Mouse (Mus musculus): ENCODE results near the gene Parm1. TPM values are rescaled to one million over a fixed set of nuclear protein-coding genes. Genes with fewer than 3 reads are reported as not detected.

The Parm1 gene
- polyA plus RNA-seq (2015; fragmentation: Nextera tagmentation; extraction: Ambion mirVana): 4.7 and 5.2 TPM in 2 replicates

DNA sequence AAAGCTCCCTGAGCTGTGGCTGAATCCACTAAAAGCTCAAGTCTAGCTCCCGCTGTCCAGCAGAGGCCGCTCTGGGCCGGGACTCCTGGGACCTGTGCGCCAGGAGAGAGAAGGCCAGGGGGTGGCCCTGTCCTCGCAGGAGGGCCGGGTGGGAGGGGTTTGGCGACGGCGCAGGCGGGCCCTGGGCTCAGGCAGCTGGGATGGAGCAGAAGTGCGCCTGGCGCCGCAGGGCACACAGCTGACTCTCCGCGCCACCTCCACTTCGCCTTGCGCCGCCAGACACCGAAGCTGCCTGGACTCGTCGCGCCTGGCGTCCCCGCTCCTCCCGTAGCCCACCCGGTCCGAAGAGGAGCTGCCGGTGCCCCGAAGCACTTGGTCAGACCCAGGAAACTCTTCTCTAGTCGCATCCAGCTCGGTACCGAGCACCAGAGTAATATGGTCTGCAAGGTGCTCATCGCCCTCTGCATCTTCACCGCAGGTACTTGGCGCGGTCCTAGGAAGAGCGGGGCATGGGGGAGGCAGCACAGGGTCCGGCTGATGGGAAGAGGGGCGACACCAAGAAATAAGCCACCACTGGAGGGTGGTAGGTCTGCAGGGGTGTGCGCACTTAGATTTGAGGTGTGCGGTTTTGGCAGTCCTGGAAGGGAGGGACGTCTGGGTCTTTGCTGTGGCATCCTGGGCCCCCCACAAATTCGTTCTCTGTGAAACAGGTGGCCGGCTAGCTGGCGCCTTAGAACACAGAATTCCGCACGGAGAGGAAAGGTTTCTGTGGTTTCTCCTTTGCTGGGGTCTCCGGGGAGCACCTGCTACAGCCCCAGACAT, at the start of gene Parm1:
Gene Parm1, plus strand, starts transcription at position 136 of the 822 bp plus-strand sequence.
- peaks cover 20% of the 10 kb centered on the region for H3K4me1 ChIP-seq (replicated peaks)
- peak within 1 kb of the TSS; percentile 95 for H3K4me2 ChIP-seq (replicated peaks)
- H3K9ac ChIP-seq (replicated peaks): peak within 1 kb of the TSS; percentile 69
- ATAC-seq: peak; percentile 99
- WGBS: under 1% methylated on average over 48 of the region's 48 CpGs
- H3K9me3 ChIP-seq: no peaks in the 10 kb centered on the region
- H3K27me3 ChIP-seq: peaks cover 15% of the 10 kb centered on the region
- H3K36me3 ChIP-seq: no peaks in the 10 kb centered on the region
- H3K27ac ChIP-seq: no peak within 1 kb of the TSS
- peak within 1 kb of the TSS; percentile 54 for H3K4me3 ChIP-seq (replicated peaks)

- Histone ChIP-seq H3K36me3 (no peaks in the 10 kb centered on the region), H3K9ac (replicated peaks) (no peak overlapping the region), H3K9me3 (0 out of 2 replicates have a peak, but pooled peaks cover 3% of the 10 kb centered on the region), H3K27ac (no peak overlapping the region), H3K4me2 (replicated peaks) (no peak overlapping the region), H3K27me3 (no peaks in the 10 kb centered on the region), H3K4me1 (replicated peaks) (no peaks in the 10 kb centered on the region), H3K4me3 (replicated peaks) (no peak overlapping the region)
- 92% methylated on average over 7 of the region's 7 CpGs for WGBS
- no peak for ATAC-seq
These were observed 42.2 kb upstream of the Parm1 start for GRCm38 (mm10) chr5:91475241-91475640.

DNA sequence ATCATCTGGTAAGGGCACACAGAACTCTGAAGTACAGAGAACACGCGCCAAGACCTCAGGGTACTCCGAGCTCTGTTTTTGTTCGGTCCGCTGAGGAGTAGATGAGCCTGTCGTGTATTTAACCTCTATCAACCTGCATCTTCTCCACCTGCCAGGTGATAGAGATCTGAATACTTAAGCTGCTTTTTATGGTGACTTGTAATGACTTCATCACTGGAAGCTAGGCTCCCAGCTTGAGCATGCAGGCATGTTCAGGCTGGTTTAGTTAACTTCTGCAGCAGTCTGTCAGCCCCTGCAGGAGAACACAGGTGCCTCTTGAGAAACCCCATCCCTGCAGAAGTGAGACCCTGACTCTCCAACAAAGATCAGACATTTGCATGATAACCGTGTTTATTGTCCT, 40.6 kb upstream of the Parm1 start:
- H3K36me3 ChIP-seq: no peaks in the 10 kb centered on the region
- 88% methylated on average over 7 of the region's 7 CpGs for WGBS
- no peak overlapping the region for H3K4me3 ChIP-seq (replicated peaks)
- no peaks in the 10 kb centered on the region for H3K27me3 ChIP-seq
- H3K4me2 ChIP-seq (replicated peaks): no peak overlapping the region
- no peak overlapping the region for H3K9ac ChIP-seq (replicated peaks)
- H3K4me1 ChIP-seq (replicated peaks): no peaks in the 10 kb centered on the region
- no peaks in the 10 kb centered on the region for H3K9me3 ChIP-seq
- no peak overlapping the region for H3K27ac ChIP-seq
- no peak for ATAC-seq

DNA sequence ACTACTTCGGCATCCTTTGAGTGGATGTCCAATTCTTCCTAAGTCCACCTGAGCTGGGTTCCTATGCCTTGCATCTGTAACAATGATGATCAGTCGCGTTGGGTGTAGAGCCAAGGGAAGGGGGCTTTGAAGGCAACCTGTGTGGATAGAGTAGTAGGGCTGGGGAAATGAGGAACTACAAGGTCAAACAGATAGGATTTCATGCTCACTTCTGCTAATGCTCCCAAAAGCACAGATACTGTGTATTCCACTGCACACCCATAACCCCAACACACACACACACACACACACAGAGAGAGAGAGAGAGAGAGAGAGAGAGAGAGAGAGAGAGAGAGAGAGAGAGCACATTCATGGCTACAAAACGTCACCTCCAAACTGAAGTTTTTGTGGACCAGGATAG, 38.7 kb upstream of the Parm1 start:
- no peak overlapping the region for H3K27ac ChIP-seq
- H3K9ac ChIP-seq (replicated peaks): no peak overlapping the region
- no peak overlapping the region for H3K4me2 ChIP-seq (replicated peaks)
- WGBS: 86% methylated on average over 4 of the region's 4 CpGs
- no peak for ATAC-seq
- no peaks in the 10 kb centered on the region for H3K4me1 ChIP-seq (replicated peaks)
- no peak overlapping the region for H3K4me3 ChIP-seq (replicated peaks)
- H3K27me3 ChIP-seq: no peaks in the 10 kb centered on the region
- no peaks in the 10 kb centered on the region for H3K36me3 ChIP-seq
- no peaks in the 10 kb centered on the region for H3K9me3 ChIP-seq

GRCm38 (mm10) chr5:91480129-91480528, 37.3 kb upstream of the Parm1 start:
- H3K4me3 ChIP-seq (replicated peaks): no peak overlapping the region
- H3K4me2 ChIP-seq (replicated peaks): no peak overlapping the region
- no peaks in the 10 kb centered on the region for H3K36me3 ChIP-seq
- no peak overlapping the region for H3K9ac ChIP-seq (replicated peaks)
- 68% methylated on average over 1 of the region's 1 CpGs for WGBS
- no peaks in the 10 kb centered on the region for H3K4me1 ChIP-seq (replicated peaks)
- H3K9me3 ChIP-seq: no peaks in the 10 kb centered on the region
- no peaks in the 10 kb centered on the region for H3K27me3 ChIP-seq
- no peak for ATAC-seq
- no peak overlapping the region for H3K27ac ChIP-seq

GRCm38 (mm10) chr5:91484324-91484723, 33.1 kb upstream of the Parm1 start:
- H3K9me3 ChIP-seq: no peaks in the 10 kb centered on the region
- no peak for ATAC-seq
- no peaks in the 10 kb centered on the region for H3K4me1 ChIP-seq (replicated peaks)
- no peak overlapping the region for H3K4me3 ChIP-seq (replicated peaks)
- WGBS: 94% methylated on average over 1 of the region's 1 CpGs
- no peak overlapping the region for H3K4me2 ChIP-seq (replicated peaks)
- H3K27me3 ChIP-seq: no peaks in the 10 kb centered on the region
- H3K9ac ChIP-seq (replicated peaks): no peak overlapping the region
- H3K27ac ChIP-seq: no peak overlapping the region
- no peaks in the 10 kb centered on the region for H3K36me3 ChIP-seq

GRCm38 (mm10) chr5:91494456-91494855, 23.0 kb upstream of the Parm1 start:
- WGBS: 83% methylated on average over 5 of the region's 5 CpGs
- Histone ChIP-seq H3K27ac (no peak overlapping the region), H3K4me2 (replicated peaks) (no peak overlapping the region), H3K27me3 (no peaks in the 10 kb centered on the region), H3K9ac (replicated peaks) (no peak overlapping the region), H3K4me1 (replicated peaks) (no peaks in the 10 kb centered on the region), H3K36me3 (no peaks in the 10 kb centered on the region), H3K9me3 (0 out of 2 replicates have a peak, but pooled peaks cover 5% of the 10 kb centered on the region), H3K4me3 (replicated peaks) (no peak overlapping the region)
- ATAC-seq: no peak

DNA sequence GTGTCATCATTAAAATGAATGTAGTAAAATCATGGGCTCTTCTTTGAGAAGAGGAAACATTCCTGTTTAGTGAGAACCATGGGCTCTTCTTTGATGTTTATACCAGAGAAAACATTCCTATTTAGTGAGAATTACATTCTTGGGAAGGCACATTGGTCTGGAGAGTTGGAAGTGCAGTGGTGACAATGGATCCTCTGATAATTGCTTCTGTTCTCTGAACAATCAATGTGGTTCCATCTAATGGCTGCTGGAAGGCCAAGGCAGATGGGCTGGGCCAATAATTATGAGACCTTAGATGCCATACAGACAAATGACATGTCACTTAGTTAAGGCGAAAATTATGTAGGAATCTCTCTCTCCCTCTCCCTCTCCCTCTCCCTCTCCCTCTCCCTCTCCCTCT, 16.1 kb upstream of the Parm1 start:
- Histone ChIP-seq H3K27ac (no peak overlapping the region), H3K4me1 (replicated peaks) (no peaks in the 10 kb centered on the region), H3K27me3 (no peaks in the 10 kb centered on the region), H3K9me3 (0 out of 2 replicates have a peak, but pooled peaks cover 5% of the 10 kb centered on the region), H3K9ac (replicated peaks) (no peak overlapping the region), H3K36me3 (no peaks in the 10 kb centered on the region), H3K4me2 (replicated peaks) (no peak overlapping the region), H3K4me3 (replicated peaks) (no peak overlapping the region)
- 81% methylated on average over 1 of the region's 1 CpGs for WGBS
- ATAC-seq: no peak

DNA sequence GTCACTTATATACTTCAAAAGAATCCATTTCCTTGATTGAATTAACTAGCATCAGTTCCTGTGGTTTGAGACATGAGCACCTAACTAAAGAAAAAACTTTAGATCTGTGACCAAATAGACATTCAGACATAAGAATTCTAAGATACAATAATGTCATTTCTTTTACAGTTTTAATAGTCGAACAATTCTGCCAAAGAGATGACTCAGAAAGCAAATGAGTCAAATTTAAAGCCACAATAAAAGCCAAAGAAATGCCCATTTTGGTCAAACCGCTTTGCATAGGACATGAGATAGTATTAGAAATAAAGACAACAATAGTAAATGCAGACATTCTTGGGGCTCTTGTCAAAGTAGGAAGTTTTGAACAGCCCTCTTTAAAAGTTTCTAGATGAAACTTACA, 15.0 kb upstream of the Parm1 start:
- H3K9ac ChIP-seq (replicated peaks): no peak overlapping the region
- no peak overlapping the region for H3K27ac ChIP-seq
- 0 out of 2 replicates have a peak, but pooled peaks cover 5% of the 10 kb centered on the region for H3K9me3 ChIP-seq
- no peaks in the 10 kb centered on the region for H3K36me3 ChIP-seq
- H3K4me2 ChIP-seq (replicated peaks): no peak overlapping the region
- ATAC-seq: no peak
- no peaks in the 10 kb centered on the region for H3K27me3 ChIP-seq
- no peaks in the 10 kb centered on the region for H3K4me1 ChIP-seq (replicated peaks)
- no peak overlapping the region for H3K4me3 ChIP-seq (replicated peaks)
- WGBS: 89% methylated on average over 2 of the region's 2 CpGs

- Histone ChIP-seq H3K9me3 (no peaks in the 10 kb centered on the region), H3K36me3 (no peaks in the 10 kb centered on the region), H3K4me3 (replicated peaks) (no peak overlapping the region), H3K27me3 (no peaks in the 10 kb centered on the region), H3K4me2 (replicated peaks) (no peak overlapping the region), H3K4me1 (replicated peaks) (no peaks in the 10 kb centered on the region), H3K27ac (no peak overlapping the region), H3K9ac (replicated peaks) (no peak overlapping the region)
- ATAC-seq: no peak
- 69% methylated on average over 5 of the region's 5 CpGs for WGBS
These were observed 13.0 kb upstream of the Parm1 start for GRCm38 (mm10) chr5:91504320-91504922.

DNA sequence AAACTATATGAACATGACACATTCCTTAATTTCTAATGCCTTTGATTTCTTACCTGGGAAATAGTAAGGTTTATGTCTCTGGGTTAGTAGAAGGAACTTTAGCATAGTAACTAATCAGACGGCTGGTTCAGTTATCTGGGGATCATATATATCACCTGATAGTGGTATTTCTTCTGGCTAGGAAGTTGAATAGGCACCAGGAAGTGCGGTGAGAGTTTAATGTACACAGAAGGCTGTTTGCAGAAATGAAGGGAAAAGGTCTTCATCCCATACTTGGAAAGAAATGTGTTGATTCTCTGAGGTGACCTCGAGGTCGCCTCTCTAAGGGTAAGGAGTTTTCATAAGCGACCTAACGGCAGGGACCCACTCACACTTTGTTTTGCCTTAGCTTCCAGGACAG, 338 bp upstream of the Parm1 start:
- peaks cover 20% of the 10 kb centered on the region for H3K4me1 ChIP-seq (replicated peaks)
- WGBS: 18% methylated on average over 6 of the region's 6 CpGs
- no peaks in the 10 kb centered on the region for H3K9me3 ChIP-seq
- H3K9ac ChIP-seq (replicated peaks): peak overlapping the region; percentile 69
- H3K36me3 ChIP-seq: no peaks in the 10 kb centered on the region
- H3K27ac ChIP-seq: no peak overlapping the region
- no peak for ATAC-seq
- peak overlapping the region; percentile 54 for H3K4me3 ChIP-seq (replicated peaks)
- H3K27me3 ChIP-seq: peaks cover 15% of the 10 kb centered on the region
- peak overlapping the region; percentile 95 for H3K4me2 ChIP-seq (replicated peaks)

DNA sequence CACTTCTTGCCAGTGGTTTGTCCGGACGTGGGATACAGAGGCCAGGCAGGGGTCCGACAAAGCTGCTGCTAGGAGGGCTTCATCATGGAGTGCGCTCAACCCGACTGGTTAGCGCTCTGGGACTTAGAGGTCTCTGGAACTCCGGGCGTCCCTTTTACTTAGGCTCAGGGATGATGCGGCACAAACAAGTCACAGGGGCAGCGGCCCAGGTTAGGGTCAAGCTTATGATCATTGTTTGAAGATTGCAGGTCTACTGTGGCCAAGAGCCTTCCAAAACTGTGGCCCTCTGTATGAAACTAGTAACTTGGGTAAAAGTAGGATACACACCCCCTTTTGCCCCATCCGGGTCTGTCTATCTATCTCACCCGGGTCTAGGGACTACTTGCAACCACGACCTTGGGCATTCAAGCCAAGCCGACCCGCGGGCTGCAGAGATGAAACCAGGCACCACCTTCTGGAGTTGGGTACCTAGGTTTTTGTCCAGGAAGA, 931 bp downstream of the Parm1 start:
- Histone ChIP-seq H3K27ac (no peak overlapping the region), H3K4me2 (replicated peaks) (peak overlapping the region; percentile 95), H3K9me3 (no peaks in the 10 kb centered on the region), H3K9ac (replicated peaks) (peak overlapping the region; percentile 69), H3K36me3 (no peaks in the 10 kb centered on the region), H3K4me1 (replicated peaks) (peaks cover 20% of the 10 kb centered on the region), H3K4me3 (replicated peaks) (peak overlapping the region; percentile 54), H3K27me3 (peaks cover 15% of the 10 kb centered on the region)
- 4% methylated on average over 16 of the region's 16 CpGs for WGBS
- ATAC-seq: peak; percentile 6; the same call in 1 of the 2 replicates
